Mouse (Mus musculus) neural tube, embryonic 12.5 days (tissue): ENCODE data around the gene Eif2b2. TPM values are rescaled to one million over a fixed set of nuclear protein-coding genes. Genes with fewer than 3 reads are reported as not detected.

Experiments used
- ATAC-seq: fragments of 200-750 bp; cut with Nextera tagmentation; 2 replicates; pipeline ENCODE4 v1.8.0; 2017; ENCODE audit warnings: low read depth, mild to moderate bottlenecking, moderate TSS enrichment, moderate library complexity; ENCODE audit not compliant: low FRiP score
- H3K27ac ChIP-seq: fragments of 300-500 bp; sonication (generic); 2 replicates; pipeline ENCODE4 v1.5.1; 2016
- H3K27me3 ChIP-seq: fragments of 300-500 bp; sonication (generic); replicated peaks from 2 replicates; pipeline ENCODE4 v1.6.1; 2016; ENCODE audit warnings: mild to moderate bottlenecking
- H3K36me3 ChIP-seq: fragments of 300-500 bp; sonication (generic); 2 replicates; pipeline ENCODE4 v1.6.1; 2016; ENCODE audit warnings: mild to moderate bottlenecking
- H3K4me1 ChIP-seq: fragments of 300-500 bp; sonication (generic); 2 replicates; pipeline ENCODE4 v1.6.1; 2016
- H3K4me2 ChIP-seq: fragments of 300-500 bp; sonication (generic); replicated peaks from 2 replicates; pipeline ENCODE4 v1.6.1; 2016; ENCODE audit warnings: mild to moderate bottlenecking
- H3K4me3 ChIP-seq: fragments of 300-500 bp; sonication (generic); 2 replicates; pipeline ENCODE4 v1.5.1; 2016
- H3K9ac ChIP-seq: fragments of 300-500 bp; sonication (generic); 2 replicates; pipeline ENCODE4 v1.6.1; 2016; ENCODE audit warnings: mild to moderate bottlenecking
- H3K9me3 ChIP-seq: fragments of 300-500 bp; sonication (generic); 2 replicates; pipeline ENCODE4 v1.6.1; 2016; ENCODE audit warnings: mild to moderate bottlenecking
- WGBS: fragments of 180-500 bp; shearing (Covaris S2); methylation state at CpG from one replicate; pipeline ENCODE4 v1.1.7; 2016; 5-methylcytosine and 5-hydroxymethylcytosine counted together
- polyA plus RNA-seq: library from polyadenylated mRNA; unstranded; fragments of >200 nt; fragmentation: Nextera tagmentation; extraction: Ambion mirVana; gene quantifications from 2 replicates; pipeline ENCODE4 v1.2.1, GENCODE M21; 2016

Gene Eif2b2
- 92.5 and 107 TPM in 2 replicates for polyA plus RNA-seq

GRCm38 (mm10) chr12:85219236-85219904, at the start of gene Eif2b2:
Eif2b2 (plus strand) TSS chr12:85219481.
- Histone ChIP-seq H3K27ac (no peak within 1 kb of the TSS), H3K36me3 (peaks cover 33% of the 10 kb centered on the region), H3K4me1 (peaks cover 18% of the 10 kb centered on the region), H3K4me3 (peak within 1 kb of the TSS; percentile 80), H3K4me2 (peak within 1 kb of the TSS; percentile 98), H3K9ac (peak within 1 kb of the TSS; percentile 73), H3K27me3 (no peaks in the 10 kb centered on the region), H3K9me3 (no peaks in the 10 kb centered on the region)
- peak; percentile 99 for ATAC-seq
- WGBS: under 1% methylated on average over 54 of the region's 54 CpGs

DNA sequence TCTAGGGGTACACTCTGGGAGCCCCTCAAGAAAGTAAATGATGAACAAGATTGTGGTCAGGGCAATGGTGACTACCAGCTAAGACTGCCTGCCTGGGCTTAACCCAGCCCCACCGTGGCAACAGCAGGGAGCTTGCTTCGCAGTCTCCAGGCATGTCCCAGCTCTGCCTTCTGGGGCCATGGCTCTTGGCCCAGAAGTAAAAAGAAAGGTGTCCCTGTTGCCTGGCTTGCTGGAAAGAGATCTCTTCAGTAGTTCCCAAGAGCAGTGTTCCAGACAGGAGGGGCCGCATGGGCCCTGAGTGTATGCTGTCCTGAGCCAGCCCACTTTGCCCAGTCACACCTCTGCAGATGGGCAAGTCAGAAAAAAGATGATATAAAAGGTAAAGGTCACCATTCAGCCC, 49.4 kb upstream of the Eif2b2 start:
- WGBS: 65% methylated on average over 3 of the region's 3 CpGs
- Histone ChIP-seq H3K9ac (no peak overlapping the region), H3K4me1 (peaks cover 9% of the 10 kb centered on the region; the same call in 1 of the 2 replicates), H3K9me3 (no peaks in the 10 kb centered on the region), H3K27ac (no peak overlapping the region), H3K27me3 (peaks cover 5% of the 10 kb centered on the region; the same call in 1 of the 2 replicates), H3K4me2 (0 out of 2 replicates have a peak overlapping the region, but pooled peaks have one; percentile 49), H3K36me3 (peaks cover 4% of the 10 kb centered on the region; the same call in 1 of the 2 replicates), H3K4me3 (no peak overlapping the region)
- ATAC-seq: peak; percentile 43

GRCm38 (mm10) chr12:85170284-85170947, 48.9 kb upstream of the Eif2b2 start:
- Histone ChIP-seq H3K9ac (no peak overlapping the region), H3K9me3 (no peaks in the 10 kb centered on the region), H3K27ac (no peak overlapping the region), H3K4me3 (no peak overlapping the region), H3K36me3 (peaks cover 4% of the 10 kb centered on the region; the same call in 1 of the 2 replicates), H3K27me3 (peaks cover 5% of the 10 kb centered on the region; the same call in 1 of the 2 replicates), H3K4me1 (peaks cover 14% of the 10 kb centered on the region), H3K4me2 (no peak overlapping the region)
- 86% methylated on average over 11 of the region's 11 CpGs for whole genome bisulfite sequencing
- ATAC-seq: no peak

DNA sequence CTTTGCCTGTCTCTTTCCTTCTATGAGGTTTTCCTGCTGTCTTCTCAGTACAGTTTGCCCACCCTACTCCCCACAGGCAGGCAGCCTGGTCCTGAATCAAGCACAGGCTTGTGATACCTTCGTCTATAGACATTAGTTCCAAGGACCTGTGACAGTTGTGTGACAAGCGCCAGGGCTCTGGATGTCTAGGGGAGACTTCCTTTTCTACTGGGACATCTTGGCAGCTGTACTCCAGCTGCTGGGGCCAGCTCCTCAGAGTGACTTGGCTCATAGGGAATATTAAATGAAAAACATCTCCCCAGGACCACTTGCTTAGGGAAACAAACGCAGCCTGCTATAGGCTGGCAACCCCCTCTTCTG, 48.4 kb upstream of the Eif2b2 start:
- peaks cover 5% of the 10 kb centered on the region; the same call in 1 of the 2 replicates for H3K27me3 ChIP-seq
- WGBS: 84% methylated on average over 3 of the region's 3 CpGs
- H3K9ac ChIP-seq: no peak overlapping the region
- no peak for ATAC-seq
- no peaks in the 10 kb centered on the region for H3K9me3 ChIP-seq
- H3K36me3 ChIP-seq: peaks cover 4% of the 10 kb centered on the region; the same call in 1 of the 2 replicates
- H3K27ac ChIP-seq: no peak overlapping the region
- H3K4me1 ChIP-seq: peaks cover 19% of the 10 kb centered on the region
- no peak overlapping the region for H3K4me3 ChIP-seq
- no peak overlapping the region for H3K4me2 ChIP-seq

DNA sequence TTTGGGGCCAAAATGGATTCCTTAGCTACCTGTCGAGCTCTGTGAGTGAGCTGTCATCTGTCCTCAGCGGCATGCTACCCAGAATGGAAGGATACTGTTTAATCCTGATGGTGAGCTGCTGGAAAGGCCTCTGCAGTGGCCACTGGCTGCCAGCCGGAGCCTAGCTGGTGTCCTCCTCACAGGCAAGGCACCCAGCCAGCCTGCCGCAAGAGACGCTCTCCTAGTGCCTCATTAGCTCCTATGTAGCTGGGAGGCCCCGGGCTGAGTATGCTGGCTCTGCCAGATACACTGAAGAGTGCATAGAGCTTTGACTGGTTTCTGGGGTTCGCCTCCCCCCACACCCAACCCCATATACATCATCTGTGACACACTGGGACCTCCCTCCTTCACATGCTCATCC, 45.3 kb upstream of the Eif2b2 start:
- H3K27ac ChIP-seq: no peak overlapping the region
- no peak for ATAC-seq
- H3K4me2 ChIP-seq: no peak overlapping the region
- peaks cover 22% of the 10 kb centered on the region for H3K27me3 ChIP-seq
- no peak overlapping the region for H3K9ac ChIP-seq
- WGBS: 74% methylated on average over 7 of the region's 7 CpGs
- no peaks in the 10 kb centered on the region for H3K36me3 ChIP-seq
- H3K4me3 ChIP-seq: no peak overlapping the region
- peaks cover 37% of the 10 kb centered on the region for H3K4me1 ChIP-seq
- H3K9me3 ChIP-seq: no peaks in the 10 kb centered on the region

GRCm38 (mm10) chr12:85175087-85175675, 44.1 kb upstream of the Eif2b2 start:
- ATAC-seq: 0 out of 2 replicates have a peak, but pooled peaks have one; percentile 9
- Histone ChIP-seq H3K4me1 (peaks cover 28% of the 10 kb centered on the region), H3K36me3 (no peaks in the 10 kb centered on the region), H3K27me3 (peaks cover 22% of the 10 kb centered on the region), H3K4me2 (peak overlapping the region; percentile 64), H3K9ac (0 out of 2 replicates have a peak overlapping the region, but pooled peaks have one; percentile 38), H3K27ac (no peak overlapping the region), H3K9me3 (no peaks in the 10 kb centered on the region), H3K4me3 (peak overlapping the region; percentile 20)
- 52% methylated on average over 16 of the region's 16 CpGs for WGBS

GRCm38 (mm10) chr12:85175926-85176845, 43.1 kb upstream of the Eif2b2 start:
- Histone ChIP-seq H3K27ac (no peak overlapping the region), H3K4me2 (peak overlapping the region; percentile 64), H3K36me3 (no peaks in the 10 kb centered on the region), H3K9me3 (no peaks in the 10 kb centered on the region), H3K9ac (peak overlapping the region; percentile 38; the same call in 1 of the 2 replicates), H3K4me1 (peaks cover 28% of the 10 kb centered on the region), H3K27me3 (peaks cover 22% of the 10 kb centered on the region), H3K4me3 (peak overlapping the region; percentile 26)
- WGBS: 14% methylated on average over 11 of the region's 11 CpGs
- ATAC-seq: peak; percentile 83

DNA sequence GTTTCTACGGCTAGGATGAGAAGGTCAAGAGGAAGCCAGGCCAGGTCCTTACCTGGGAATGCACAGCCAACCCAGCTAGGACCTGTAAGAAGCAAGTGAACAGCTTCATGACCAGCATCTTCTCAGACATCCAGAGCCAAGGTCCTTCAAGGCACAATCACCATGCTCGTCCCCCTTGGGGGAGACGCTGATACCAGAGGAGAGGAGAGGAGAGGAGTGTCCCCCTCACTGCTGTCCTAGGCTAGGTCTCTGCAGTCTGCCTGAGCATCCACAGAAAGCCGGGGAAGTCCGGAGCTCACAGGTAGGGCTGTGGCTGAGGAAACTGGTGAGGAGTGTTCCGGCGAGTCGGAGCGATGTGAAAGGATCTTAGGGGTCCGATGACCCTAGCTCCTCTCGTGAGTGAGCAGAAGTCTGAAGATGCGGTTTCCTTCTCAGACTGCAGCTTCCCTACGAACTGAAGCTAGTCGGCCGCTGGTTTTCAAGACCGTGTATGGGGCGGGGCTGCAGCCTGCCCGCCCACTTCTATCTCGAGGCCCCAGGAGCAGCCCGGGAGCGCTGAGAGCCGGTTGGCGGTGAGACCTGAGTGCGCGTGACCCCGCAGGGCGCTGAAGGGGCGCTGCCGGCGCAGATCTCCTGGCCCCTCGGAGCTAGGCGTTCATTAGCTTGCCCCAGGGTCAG, 42.3 kb upstream of the Eif2b2 start:
- Histone ChIP-seq H3K36me3 (no peaks in the 10 kb centered on the region), H3K4me1 (peaks cover 36% of the 10 kb centered on the region), H3K4me3 (peak overlapping the region; percentile 26), H3K9ac (peak overlapping the region; percentile 38; the same call in 1 of the 2 replicates), H3K9me3 (no peaks in the 10 kb centered on the region), H3K4me2 (peak overlapping the region; percentile 64), H3K27me3 (peaks cover 22% of the 10 kb centered on the region), H3K27ac (no peak overlapping the region)
- WGBS: 4% methylated on average over 32 of the region's 32 CpGs
- ATAC-seq: no peak

- H3K36me3 ChIP-seq: no peaks in the 10 kb centered on the region
- peaks cover 44% of the 10 kb centered on the region for H3K4me1 ChIP-seq
- peaks cover 22% of the 10 kb centered on the region for H3K27me3 ChIP-seq
- WGBS: 76% methylated on average over 10 of the region's 10 CpGs
- no peak for ATAC-seq
- no peaks in the 10 kb centered on the region for H3K9me3 ChIP-seq
- H3K4me3 ChIP-seq: peak within 1 kb of the TSS; percentile 26
- no peak within 1 kb of the TSS for H3K27ac ChIP-seq
- H3K4me2 ChIP-seq: peak within 1 kb of the TSS; percentile 64
- peak within 1 kb of the TSS; percentile 38; the same call in 1 of the 2 replicates for H3K9ac ChIP-seq
Measured at GRCm38 (mm10) chr12:85177740-85178239, 41.5 kb upstream of the Eif2b2 start, which contains the start of gene Pgf. Pgf (minus strand) TSS chr12:85177790.

- H3K9ac ChIP-seq: no peak overlapping the region
- WGBS: 81% methylated on average over 2 of the region's 2 CpGs
- H3K27me3 ChIP-seq: peaks cover 22% of the 10 kb centered on the region
- H3K4me1 ChIP-seq: peaks cover 48% of the 10 kb centered on the region
- H3K4me2 ChIP-seq: no peak overlapping the region
- H3K27ac ChIP-seq: no peak overlapping the region
- no peaks in the 10 kb centered on the region for H3K36me3 ChIP-seq
- no peak overlapping the region for H3K4me3 ChIP-seq
- no peak for ATAC-seq
- no peaks in the 10 kb centered on the region for H3K9me3 ChIP-seq
Measured at GRCm38 (mm10) chr12:85178294-85178693, 41.0 kb upstream of the Eif2b2 start.
